Mouse (Mus musculus): Measurements from ENCODE around the gene Nod2. TPM values are rescaled to one million over a fixed set of nuclear protein-coding genes. Genes with fewer than 3 reads are reported as not detected.

Gene Nod2
- polyA plus RNA-seq (2015; fragmentation: Nextera tagmentation; extraction: Ambion mirVana), result 0.32 and 0.38 TPM in 2 replicates

- ATAC-seq (replicated peaks; ENCODE audit: low FRiP score, low read depth) (peak; percentile 88), DNase-seq (ENCODE audit: low spot score) (peak; percentile 81)
- Histone ChIP-seq H3K9me3 (replicated peaks; ENCODE audit: low read length) (no peaks in the 10 kb centered on the region), H3K4me2 (ENCODE audit: low read length) (peak within 1 kb of the TSS; percentile 79), H3K9ac (ENCODE audit: low read depth, low read length) (peak within 1 kb of the TSS; percentile 35; the same call in 1 of the 2 replicates), H3K27ac (no peak within 1 kb of the TSS), H3K4me3 (replicated peaks; ENCODE audit: low read depth, low read length) (peak within 1 kb of the TSS; percentile 38), H3K4me1 (replicated peaks; ENCODE audit: insufficient read depth, low read length) (0 out of 2 replicates have a peak, but pooled peaks cover 7% of the 10 kb centered on the region), H3K36me3 (ENCODE audit: insufficient read depth, low read length) (no peaks in the 10 kb centered on the region), H3K27me3 (ENCODE audit: insufficient read depth, low read length) (no peaks in the 10 kb centered on the region)
- no peak for TF ChIP-seq CTCF (IDR thresholded peaks at IDR 0.05; ENCODE audit: low read depth)
- 11% methylated on average over 33 of the region's 33 CpGs for WGBS
These were observed at the start of gene Nod2 for GRCm38 (mm10) chr8:88646837-88647778. Gene Nod2, plus strand, starts transcription at chr8:88647315.

GRCm38 (mm10) chr8:88598578-88598977, 48.5 kb upstream of the Nod2 start:
- ATAC-seq (replicated peaks; ENCODE audit: low FRiP score, low read depth) (no peak), DNase-seq (ENCODE audit: low spot score) (no peak)
- H3K4me2 ChIP-seq (ENCODE audit: low read length), result no peak overlapping the region
- H3K27me3 ChIP-seq (ENCODE audit: insufficient read depth, low read length), result no peaks in the 10 kb centered on the region
- no peak overlapping the region for H3K4me3 ChIP-seq (replicated peaks; ENCODE audit: low read depth, low read length)
- no peak overlapping the region for H3K9ac ChIP-seq (ENCODE audit: low read depth, low read length)
- WGBS, result 59% methylated on average over 5 of the region's 5 CpGs
- H3K4me1 ChIP-seq (replicated peaks; ENCODE audit: insufficient read depth, low read length), result no peaks in the 10 kb centered on the region
- H3K9me3 ChIP-seq (replicated peaks; ENCODE audit: low read length), result no peaks in the 10 kb centered on the region
- no peaks in the 10 kb centered on the region for H3K36me3 ChIP-seq (ENCODE audit: insufficient read depth, low read length)
- TF ChIP-seq CTCF (IDR thresholded peaks at IDR 0.05; ENCODE audit: low read depth), result no peak
- no peak overlapping the region for H3K27ac ChIP-seq

DNA sequence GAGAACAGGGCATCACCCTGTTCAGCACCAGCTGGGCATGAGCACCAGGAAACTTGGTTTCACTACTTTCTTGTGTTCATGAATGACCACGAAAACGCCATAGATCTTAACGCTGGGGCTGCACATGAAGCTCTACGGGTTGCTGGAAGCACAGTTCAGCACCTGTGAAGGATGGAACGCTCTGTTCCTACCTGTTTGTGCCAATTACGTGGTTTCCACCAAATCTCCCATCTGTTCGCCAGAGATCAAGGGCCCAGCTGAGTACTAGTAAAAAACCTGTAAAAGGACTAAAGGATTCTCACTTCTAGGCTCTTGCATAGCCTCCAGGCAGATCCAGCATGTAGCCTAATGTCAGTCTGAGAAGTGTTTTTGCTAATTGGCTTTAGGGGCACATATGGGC, 47.6 kb upstream of the Nod2 start:
- no peaks in the 10 kb centered on the region for H3K9me3 ChIP-seq (replicated peaks; ENCODE audit: low read length)
- no peak overlapping the region for H3K4me2 ChIP-seq (ENCODE audit: low read length)
- H3K9ac ChIP-seq (ENCODE audit: low read depth, low read length), result no peak overlapping the region
- H3K36me3 ChIP-seq (ENCODE audit: insufficient read depth, low read length), result no peaks in the 10 kb centered on the region
- H3K27ac ChIP-seq, result no peak overlapping the region
- H3K4me1 ChIP-seq (replicated peaks; ENCODE audit: insufficient read depth, low read length), result 0 out of 2 replicates have a peak, but pooled peaks cover 3% of the 10 kb centered on the region
- H3K4me3 ChIP-seq (replicated peaks; ENCODE audit: low read depth, low read length), result no peak overlapping the region
- WGBS, result 81% methylated on average over 7 of the region's 7 CpGs
- DNase-seq (ENCODE audit: low spot score) (no peak), ATAC-seq (replicated peaks; ENCODE audit: low FRiP score, low read depth) (no peak)
- no peak for TF ChIP-seq CTCF (IDR thresholded peaks at IDR 0.05; ENCODE audit: low read depth)
- H3K27me3 ChIP-seq (ENCODE audit: insufficient read depth, low read length), result no peaks in the 10 kb centered on the region

- Histone ChIP-seq H3K4me1 (replicated peaks; ENCODE audit: insufficient read depth, low read length) (0 out of 2 replicates have a peak, but pooled peaks cover 8% of the 10 kb centered on the region), H3K36me3 (ENCODE audit: insufficient read depth, low read length) (no peaks in the 10 kb centered on the region), H3K4me3 (replicated peaks; ENCODE audit: low read depth, low read length) (no peak overlapping the region), H3K9ac (ENCODE audit: low read depth, low read length) (no peak overlapping the region), H3K27ac (0 out of 2 replicates have a peak overlapping the region, but pooled peaks have one; percentile 58), H3K4me2 (ENCODE audit: low read length) (peak overlapping the region; percentile 39), H3K9me3 (replicated peaks; ENCODE audit: low read length) (no peaks in the 10 kb centered on the region), H3K27me3 (ENCODE audit: insufficient read depth, low read length) (no peaks in the 10 kb centered on the region)
- 4% methylated on average over 10 of the region's 10 CpGs for WGBS
- peak; percentile 34 for DNase-seq (ENCODE audit: low spot score)
- ATAC-seq (replicated peaks; ENCODE audit: low FRiP score, low read depth), result no peak
- no peak for TF ChIP-seq CTCF (IDR thresholded peaks at IDR 0.05; ENCODE audit: low read depth)
These were observed 43.6 kb upstream of the Nod2 start for GRCm38 (mm10) chr8:88603446-88603989.

GRCm38 (mm10) chr8:88604065-88605038, 42.8 kb upstream of the Nod2 start:
- DNase-seq (ENCODE audit: low spot score) (peak; percentile 98), ATAC-seq (replicated peaks; ENCODE audit: low FRiP score, low read depth) (peak; percentile 89)
- Histone ChIP-seq H3K4me1 (replicated peaks; ENCODE audit: insufficient read depth, low read length) (0 out of 2 replicates have a peak, but pooled peaks cover 8% of the 10 kb centered on the region), H3K9ac (ENCODE audit: low read depth, low read length) (no peak overlapping the region), H3K36me3 (ENCODE audit: insufficient read depth, low read length) (no peaks in the 10 kb centered on the region), H3K9me3 (replicated peaks; ENCODE audit: low read length) (no peaks in the 10 kb centered on the region), H3K27me3 (ENCODE audit: insufficient read depth, low read length) (no peaks in the 10 kb centered on the region), H3K27ac (peak overlapping the region; percentile 58; the same call in 1 of the 2 replicates), H3K4me2 (ENCODE audit: low read length) (peak overlapping the region; percentile 39), H3K4me3 (replicated peaks; ENCODE audit: low read depth, low read length) (no peak overlapping the region)
- 8% methylated on average over 17 of the region's 20 CpGs for WGBS
- TF ChIP-seq CTCF (IDR thresholded peaks at IDR 0.05; ENCODE audit: low read depth), result no peak
